Mouse (Mus musculus) midbrain, embryonic 16.5 days (tissue): Measurements from ENCODE around the gene Cdc27. TPM values are rescaled to one million over a fixed set of nuclear protein-coding genes. Genes with fewer than 3 reads are reported as not detected.

Experiments used
- ATAC-seq: fragments of 200-750 bp; cut with Nextera tagmentation; 2 replicates; pipeline ENCODE4 v1.8.0; 2017; ENCODE audit warnings: moderate TSS enrichment
- H3K27ac ChIP-seq: fragments of 300-500 bp; sonication (generic); 2 replicates; pipeline ENCODE4 v1.5.1; 2014; ENCODE audit warnings: mild to moderate bottlenecking, low read length, mixed read lengths
- H3K27me3 ChIP-seq: fragments of 300-500 bp; sonication (generic); 2 replicates; pipeline ENCODE4 v1.6.1; 2014; ENCODE audit warnings: low read depth, low read length, mixed read lengths; ENCODE audit not compliant: control insufficient read depth, insufficient read depth
- H3K36me3 ChIP-seq: fragments of 300-500 bp; sonication (generic); 2 replicates; pipeline ENCODE4 v1.6.1; 2014; ENCODE audit warnings: mild to moderate bottlenecking, low read length, moderate library complexity, mixed read lengths; ENCODE audit not compliant: control insufficient read depth, insufficient read depth
- H3K4me1 ChIP-seq: fragments of 300-500 bp; sonication (generic); 2 replicates; pipeline ENCODE4 v1.6.1; 2014; ENCODE audit warnings: mild to moderate bottlenecking, low read length, mixed read lengths; ENCODE audit not compliant: control insufficient read depth, insufficient read depth
- H3K4me2 ChIP-seq: fragments of 300-500 bp; sonication (generic); 2 replicates; pipeline ENCODE4 v1.6.1; 2014; ENCODE audit warnings: mild to moderate bottlenecking, low read length, mixed read lengths
- H3K4me3 ChIP-seq: fragments of 300-500 bp; sonication (generic); 2 replicates; pipeline ENCODE4 v1.5.1; 2014; ENCODE audit warnings: low read depth, mild to moderate bottlenecking, low read length, moderate library complexity, mixed read lengths
- H3K9ac ChIP-seq: fragments of 300-500 bp; sonication (generic); 2 replicates; pipeline ENCODE4 v1.6.1; 2014; ENCODE audit warnings: low read depth, low read length, mixed read lengths
- H3K9me3 ChIP-seq: fragments of 300-500 bp; sonication (generic); replicated peaks from 2 replicates; pipeline ENCODE4 v1.6.1; 2014; ENCODE audit warnings: mild to moderate bottlenecking, low read length, mixed read lengths; ENCODE audit not compliant: control insufficient read depth, poor library complexity, severe bottlenecking
- WGBS: fragments of 180-500 bp; shearing (Covaris S2); extraction: QIAGEN DNeasy Blood & Tissue Kit; methylation state at CpG from one replicate; pipeline ENCODE4 v1.1.7; 2014; 5-methylcytosine and 5-hydroxymethylcytosine counted together
- polyA plus RNA-seq: library from polyadenylated mRNA; unstranded; fragments of >200 nt; fragmentation: Nextera tagmentation; extraction: Ambion mirVana; gene quantifications from 2 replicates; pipeline ENCODE4 v1.2.1, GENCODE M21; 2015

The Cdc27 gene
- polyA plus RNA-seq, 1 experiment from 2014 or later: 32.3 TPM

DNA sequence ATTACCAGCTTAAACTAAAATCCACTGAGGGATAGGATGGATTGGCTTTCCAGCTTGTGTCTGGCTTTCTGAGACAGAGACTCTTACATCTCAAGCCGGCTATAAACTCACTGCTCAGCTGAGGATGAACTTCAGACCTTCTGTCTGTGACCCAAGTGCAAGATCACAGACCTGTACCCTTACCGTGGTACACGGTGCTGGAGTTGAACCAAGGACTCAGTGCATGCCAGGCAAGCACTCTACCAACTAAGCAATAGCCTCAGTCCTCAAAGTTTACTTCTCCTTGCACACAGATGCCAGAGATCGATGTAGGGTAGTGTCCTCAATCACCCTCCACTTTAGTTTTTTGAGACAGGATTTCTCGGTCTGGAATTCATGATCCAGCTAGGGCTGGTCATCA is 10.6 kb downstream of the Cdc27 start:
- no peak for ATAC-seq
- Histone ChIP-seq H3K9me3 (no peaks in the 10 kb centered on the region), H3K4me1 (no peaks in the 10 kb centered on the region), H3K27me3 (no peaks in the 10 kb centered on the region), H3K36me3 (no peaks in the 10 kb centered on the region), H3K9ac (no peak overlapping the region), H3K27ac (no peak overlapping the region), H3K4me3 (no peak overlapping the region), H3K4me2 (no peak overlapping the region)
- WGBS: 100% methylated on average over 5 of the region's 5 CpGs

DNA sequence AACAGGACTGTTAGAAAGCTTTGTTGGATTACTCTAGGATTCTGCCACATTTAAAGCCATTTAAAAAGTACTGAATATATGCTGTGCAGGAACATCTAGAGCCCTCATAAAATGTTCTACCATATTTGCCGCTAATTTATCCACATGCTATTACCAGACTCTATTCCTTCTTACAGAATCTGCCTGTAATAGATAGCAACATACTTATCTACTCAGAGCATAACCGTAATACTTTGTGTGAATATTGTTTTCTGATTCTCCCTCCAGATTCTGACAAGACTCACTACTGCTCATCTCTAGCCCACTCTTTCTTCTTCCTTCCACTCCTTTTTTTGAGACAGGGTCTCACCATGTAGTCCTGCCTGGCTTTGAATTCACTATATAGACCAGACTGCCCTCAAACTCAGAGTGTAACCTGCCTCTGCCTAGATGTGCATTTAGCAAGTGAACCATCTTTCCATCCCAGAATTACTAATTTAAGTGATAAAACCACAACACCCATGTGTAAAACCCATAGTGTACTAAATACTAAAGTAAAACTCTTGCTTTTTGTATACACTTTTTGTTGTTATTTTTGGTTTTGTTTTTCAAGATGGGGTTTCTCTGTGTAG is 12.4 kb downstream of the Cdc27 start:
- Histone ChIP-seq H3K4me3 (no peak overlapping the region), H3K27me3 (no peaks in the 10 kb centered on the region), H3K4me1 (no peaks in the 10 kb centered on the region), H3K36me3 (peaks cover 9% of the 10 kb centered on the region), H3K9me3 (no peaks in the 10 kb centered on the region), H3K9ac (no peak overlapping the region), H3K4me2 (no peak overlapping the region), H3K27ac (no peak overlapping the region)
- ATAC-seq: no peak
- 94% methylated on average over 2 of the region's 2 CpGs for WGBS

DNA sequence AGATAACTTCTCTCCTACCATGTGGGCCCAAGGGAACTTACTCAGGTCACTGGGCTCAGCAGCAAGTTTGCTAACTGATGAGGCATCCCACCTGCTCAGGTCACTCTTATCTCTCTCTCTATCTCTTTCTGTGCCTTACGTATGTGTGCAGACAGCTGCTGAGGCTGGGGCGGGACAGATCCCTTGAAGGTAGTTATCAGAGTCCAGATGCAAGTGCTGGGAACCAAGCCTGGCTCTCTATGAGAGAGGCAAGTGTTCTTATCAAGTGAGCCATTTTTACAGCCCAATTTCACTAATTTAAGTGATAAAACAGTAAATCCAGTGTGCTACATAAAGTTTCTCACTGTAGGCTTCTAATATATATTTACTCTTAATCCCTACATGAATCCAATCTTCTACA is 13.6 kb downstream of the Cdc27 start:
- no peak overlapping the region for H3K27ac ChIP-seq
- H3K4me1 ChIP-seq: no peaks in the 10 kb centered on the region
- H3K9ac ChIP-seq: no peak overlapping the region
- no peak overlapping the region for H3K4me3 ChIP-seq
- no peak for ATAC-seq
- 98% methylated on average over 2 of the region's 2 CpGs for WGBS
- H3K4me2 ChIP-seq: no peak overlapping the region
- H3K36me3 ChIP-seq: peaks cover 12% of the 10 kb centered on the region
- no peaks in the 10 kb centered on the region for H3K27me3 ChIP-seq
- H3K9me3 ChIP-seq: no peaks in the 10 kb centered on the region

DNA sequence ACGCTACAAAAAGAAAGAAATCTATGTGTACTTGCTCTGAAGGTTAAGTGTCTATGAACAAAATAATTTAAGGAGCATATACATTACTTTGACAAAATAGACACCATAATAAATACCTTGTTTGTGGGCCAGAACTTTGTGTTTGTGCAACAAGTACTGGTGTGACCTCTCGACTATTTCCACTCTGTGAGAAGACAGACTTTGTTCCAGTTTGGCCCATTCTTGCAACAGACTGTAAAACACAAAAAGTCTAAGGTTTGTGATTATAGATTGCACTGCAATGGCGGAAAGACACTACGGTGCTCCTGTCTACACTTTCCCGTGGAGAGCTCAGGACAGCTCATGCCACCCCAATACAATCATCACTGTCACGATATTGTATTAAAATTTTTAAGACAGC is 24.5 kb downstream of the Cdc27 start:
- Histone ChIP-seq H3K4me1 (no peaks in the 10 kb centered on the region), H3K27ac (no peak overlapping the region), H3K9me3 (no peaks in the 10 kb centered on the region), H3K36me3 (peaks cover 23% of the 10 kb centered on the region), H3K27me3 (no peaks in the 10 kb centered on the region), H3K4me2 (no peak overlapping the region), H3K4me3 (no peak overlapping the region), H3K9ac (no peak overlapping the region)
- no peak for ATAC-seq
- 94% methylated on average over 6 of the region's 6 CpGs for WGBS

DNA sequence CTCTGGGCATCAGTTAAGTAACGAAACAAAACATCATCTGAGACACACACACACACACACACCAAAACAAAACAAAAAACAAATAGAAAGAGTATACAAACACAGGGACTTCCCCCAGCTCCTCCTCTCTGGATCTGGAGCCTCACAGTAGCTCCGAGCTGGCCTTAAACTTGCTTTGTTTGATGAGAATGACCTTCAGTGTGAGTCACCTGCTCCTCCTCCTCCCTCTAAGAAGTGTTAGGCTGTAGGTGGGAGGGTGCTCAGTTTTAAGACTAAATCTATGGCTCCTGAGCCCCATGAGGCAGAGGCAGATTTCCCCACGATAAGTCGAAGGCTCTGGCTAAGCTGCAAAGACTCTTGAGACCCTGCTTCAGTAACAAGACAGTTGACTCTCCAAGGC is 38.0 kb downstream of the Cdc27 start:
- WGBS: 83% methylated on average over 4 of the region's 4 CpGs
- Histone ChIP-seq H3K4me2 (no peak overlapping the region), H3K36me3 (peaks cover 44% of the 10 kb centered on the region), H3K27ac (no peak overlapping the region), H3K4me1 (no peaks in the 10 kb centered on the region), H3K27me3 (no peaks in the 10 kb centered on the region), H3K4me3 (no peak overlapping the region), H3K9me3 (no peaks in the 10 kb centered on the region), H3K9ac (no peak overlapping the region)
- ATAC-seq: no peak

DNA sequence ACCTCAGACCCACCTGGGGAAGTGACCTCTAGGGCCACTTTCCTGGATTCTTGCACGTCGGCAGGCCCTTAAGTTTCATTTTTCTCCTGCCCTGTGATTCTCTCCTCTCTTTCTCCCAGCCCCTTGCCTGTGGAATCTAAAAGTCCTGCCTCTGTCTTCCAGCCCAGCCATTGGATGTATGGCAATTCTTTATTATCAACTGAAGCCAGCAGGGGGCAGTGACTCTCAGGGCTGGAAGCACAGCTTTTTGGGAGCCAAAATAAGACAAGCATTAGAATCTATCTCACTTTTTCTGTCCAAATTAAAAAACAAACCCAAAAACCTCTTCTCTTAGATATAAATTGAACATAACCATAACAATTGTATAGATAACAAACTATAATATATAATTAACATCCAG is 39.8 kb downstream of the Cdc27 start:
- Histone ChIP-seq H3K36me3 (peaks cover 41% of the 10 kb centered on the region), H3K4me2 (no peak overlapping the region), H3K27ac (no peak overlapping the region), H3K4me3 (no peak overlapping the region), H3K27me3 (no peaks in the 10 kb centered on the region), H3K4me1 (no peaks in the 10 kb centered on the region), H3K9me3 (no peaks in the 10 kb centered on the region), H3K9ac (no peak overlapping the region)
- 91% methylated on average over 2 of the region's 2 CpGs for WGBS
- no peak for ATAC-seq

DNA sequence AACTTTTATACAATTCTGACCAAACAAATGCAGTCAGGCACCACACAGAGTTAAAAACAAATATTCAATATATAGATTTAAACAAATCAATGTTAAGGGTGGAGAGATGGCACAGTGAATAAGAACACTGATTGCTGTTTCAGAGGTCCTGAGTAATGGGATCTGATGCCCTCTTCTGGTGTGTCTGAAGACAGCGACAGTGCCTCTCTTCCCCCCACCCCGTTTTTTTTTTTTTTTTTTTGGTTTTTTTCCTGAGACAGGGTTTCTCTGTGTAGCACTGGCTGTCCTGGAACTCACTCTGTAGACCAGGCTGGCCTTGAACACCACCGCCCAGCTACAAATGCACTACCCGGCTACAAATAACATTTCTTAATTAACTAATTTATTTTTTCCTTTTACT is 42.0 kb downstream of the Cdc27 start:
- H3K4me3 ChIP-seq: no peak overlapping the region
- no peaks in the 10 kb centered on the region for H3K9me3 ChIP-seq
- H3K4me2 ChIP-seq: no peak overlapping the region
- 87% methylated on average over 4 of the region's 4 CpGs for WGBS
- H3K27me3 ChIP-seq: no peaks in the 10 kb centered on the region
- no peaks in the 10 kb centered on the region for H3K4me1 ChIP-seq
- no peak overlapping the region for H3K9ac ChIP-seq
- no peak for ATAC-seq
- H3K36me3 ChIP-seq: peaks cover 49% of the 10 kb centered on the region
- no peak overlapping the region for H3K27ac ChIP-seq

DNA sequence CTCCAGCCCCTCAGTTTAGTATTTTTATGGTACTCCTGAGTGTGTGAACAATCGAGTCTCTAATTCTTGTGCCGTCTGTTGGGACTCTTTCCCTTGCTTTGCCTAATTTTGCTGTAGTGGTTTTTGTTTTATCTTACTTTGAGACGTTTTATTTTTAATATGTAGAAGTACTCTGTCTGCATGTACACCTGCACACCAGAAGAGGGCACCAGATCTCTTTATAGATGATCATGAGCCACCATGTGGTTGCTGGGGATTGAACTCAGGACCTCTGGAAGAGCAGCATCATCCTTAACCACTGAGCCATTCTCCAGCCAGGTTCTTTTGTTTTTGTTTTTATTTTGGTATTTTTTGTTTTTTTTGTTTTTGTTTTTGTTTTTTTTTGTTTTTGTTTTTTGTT is 62.1 kb downstream of the Cdc27 start:
- WGBS: 94% methylated on average over 3 of the region's 3 CpGs
- no peak overlapping the region for H3K27ac ChIP-seq
- ATAC-seq: no peak

DNA sequence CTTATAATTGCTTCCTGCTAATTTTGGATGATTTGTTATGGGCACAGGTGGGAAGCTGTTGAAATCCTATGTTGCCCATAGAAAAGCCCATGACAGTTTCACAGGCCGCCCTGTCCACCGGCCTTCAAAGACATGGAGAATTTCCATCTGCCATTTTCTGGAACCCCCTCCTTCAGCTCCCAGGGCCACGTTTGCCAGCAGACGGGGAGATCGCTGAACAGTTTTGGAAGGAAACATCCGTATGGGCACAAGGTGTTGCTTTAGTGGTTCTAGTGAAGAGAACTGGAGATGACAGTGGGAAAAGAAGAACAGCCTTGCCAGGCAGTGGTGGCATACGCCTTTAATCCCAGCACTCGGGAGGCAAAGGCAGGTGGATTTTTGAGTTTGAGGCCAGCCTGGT is 68.4 kb downstream of the Cdc27 start:
- Histone ChIP-seq H3K9me3 (0 out of 2 replicates have a peak, but pooled peaks cover 4% of the 10 kb centered on the region), H3K36me3 (no peaks in the 10 kb centered on the region), H3K27me3 (no peaks in the 10 kb centered on the region), H3K9ac (no peak overlapping the region), H3K4me3 (no peak overlapping the region), H3K4me2 (no peak overlapping the region), H3K4me1 (no peaks in the 10 kb centered on the region), H3K27ac (no peak overlapping the region)
- ATAC-seq: no peak
- 92% methylated on average over 8 of the region's 8 CpGs for WGBS

More for the DNA sequence above, 62.1 kb downstream of the Cdc27 start:
- Histone ChIP-seq H3K27me3 (no peaks in the 10 kb centered on the region), H3K4me1 (no peaks in the 10 kb centered on the region), H3K36me3 (no peaks in the 10 kb centered on the region), H3K4me3 (no peak overlapping the region), H3K9me3 (no peaks in the 10 kb centered on the region), H3K4me2 (no peak overlapping the region), H3K9ac (no peak overlapping the region)
